Mouse (Mus musculus): Measurements from ENCODE around the gene Sh3gl1.

DNA sequence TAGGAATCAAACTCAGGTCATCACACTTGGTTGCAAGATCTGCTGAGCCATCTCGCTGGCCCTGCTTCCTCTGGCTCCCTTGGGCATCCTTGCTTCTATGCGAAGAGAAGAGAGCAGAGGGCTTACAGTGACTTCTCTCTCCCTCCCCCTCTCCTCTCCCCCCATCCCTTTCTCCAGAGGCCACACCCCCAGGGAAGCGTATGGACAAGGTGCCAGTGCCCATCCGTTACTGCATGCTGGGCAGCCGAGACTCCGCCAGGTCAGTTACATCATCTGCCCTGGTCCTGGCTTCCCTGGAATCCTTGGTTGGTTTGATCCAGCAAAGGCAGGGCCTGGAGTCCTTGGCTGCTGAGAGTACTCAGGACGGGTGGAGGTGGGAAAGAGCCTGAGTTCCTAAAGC is 25.0 kb downstream of the Sh3gl1 start:
- no peak for TF ChIP-seq POLR2A (IDR thresholded peaks at IDR 0.05; ENCODE audit: control insufficient read depth in 1 of 2, insufficient read depth in 1 of 2, low read depth in 1 of 2, low read length in 2 of 2, poor library complexity in 1 of 2)
- no peak for TF ChIP-seq CTCF (IDR thresholded peaks at IDR 0.05 in 2 of 3, conservative IDR thresholded peaks at IDR 0.05 in 1 of 3; ENCODE audit: control insufficient read depth in 1 of 3, insufficient read depth in 1 of 3, low read depth in 2 of 3, low read length in 3 of 3, poor library complexity in 1 of 3, severe bottlenecking in 1 of 3)
- TF ChIP-seq CHD2 (IDR thresholded peaks at IDR 0.05; ENCODE audit: low read length), result no peak
- no peak for TF ChIP-seq NELFE (IDR thresholded peaks at IDR 0.05; ENCODE audit: low read depth, low read length)
- no peak for TF ChIP-seq BHLHE40 (IDR thresholded peaks at IDR 0.05; ENCODE audit: borderline replicate concordance, low read depth, low read length)
- no peak for TF ChIP-seq UBTF (IDR thresholded peaks at IDR 0.05; ENCODE audit: borderline replicate concordance, insufficient read depth, low read depth, low read length)
- TF ChIP-seq ZC3H11A (IDR thresholded peaks at IDR 0.05; ENCODE audit: low read depth, low read length), result no peak
- TF ChIP-seq TCF12 (IDR thresholded peaks at IDR 0.05; ENCODE audit: low read depth, low read length), result no peak
- TF ChIP-seq USF1 (IDR thresholded peaks at IDR 0.05; ENCODE audit: low read depth, low read length), result no peak
